Mouse (Mus musculus): Measurements from ENCODE around the gene Klf16.
"Not testable (repeated sequence)": the region's sequence is repeated elsewhere in the genome, so short reads cannot be mapped to it uniquely, and the experiment has no call there.

Klf16 gene

GRCm38 (mm10) chr10:80606306-80606705 is 29.2 kb upstream of the Klf16 start:
- no peak for DNase-seq (ENCODE audit: low spot score in 2 of 2)

- not testable (repeated sequence) for DNase-seq (ENCODE audit: low spot score in 2 of 2)
Measured at GRCm38 (mm10) chr10:80605721-80606120, 28.6 kb upstream of the Klf16 start, which contains the start of gene Gm49322. Gene Gm49322 (plus strand): TSS chr10:80606021.

- no peak for DNase-seq (ENCODE audit: low spot score in 2 of 2)
Measured at GRCm38 (mm10) chr10:80604988-80605387, 27.9 kb upstream of the Klf16 start.

GRCm38 (mm10) chr10:80604001-80604509 is 26.9 kb upstream of the Klf16 start:
- no peak for DNase-seq (ENCODE audit: low spot score in 2 of 2)

GRCm38 (mm10) chr10:80603364-80603763 is 26.2 kb upstream of the Klf16 start:
- DNase-seq (ENCODE audit: low spot score in 2 of 2) = no peak

- peak; percentile 93 for DNase-seq (ENCODE audit: low spot score in 2 of 2)
Measured at GRCm38 (mm10) chr10:80602698-80603325, 25.7 kb upstream of the Klf16 start, which contains the start of the genes Scamp4 and Adat3. Gene Scamp4 (plus strand): TSS chr10:80602872. Gene Adat3 (plus strand): TSS chr10:80602880.

- no peak for DNase-seq (ENCODE audit: low spot score in 2 of 2)
Measured at GRCm38 (mm10) chr10:80596318-80596717, 19.2 kb upstream of the Klf16 start.

- DNase-seq (ENCODE audit: low spot score in 2 of 2) = peak; percentile 94 to 98
Measured at GRCm38 (mm10) chr10:80589879-80590854, 13.0 kb upstream of the Klf16 start, which contains the start of gene Abhd17a. Gene Abhd17a (minus strand): TSS chr10:80590341.

- no peak for DNase-seq (ENCODE audit: low spot score in 2 of 2)
Measured at GRCm38 (mm10) chr10:80589127-80589878, 12.2 kb upstream of the Klf16 start.

GRCm38 (mm10) chr10:80587305-80587657 is 10.2 kb upstream of the Klf16 start:
- DNase-seq (ENCODE audit: low spot score in 2 of 2) = no peak

- DNase-seq (ENCODE audit: low spot score in 2 of 2) = no peak
Measured at GRCm38 (mm10) chr10:80586407-80587304, 9.5 kb upstream of the Klf16 start.

- DNase-seq (ENCODE audit: low spot score in 2 of 2) = no peak
Measured at GRCm38 (mm10) chr10:80585581-80585980, 8.5 kb upstream of the Klf16 start.

GRCm38 (mm10) chr10:80584642-80585552 is 7.8 kb upstream of the Klf16 start:
- no peak for DNase-seq (ENCODE audit: low spot score in 2 of 2)

GRCm38 (mm10) chr10:80584045-80584488 is 6.9 kb upstream of the Klf16 start:
- no peak for DNase-seq (ENCODE audit: low spot score in 2 of 2)

- DNase-seq (ENCODE audit: low spot score in 2 of 2) = no peak
Measured at GRCm38 (mm10) chr10:80583047-80583446, 5.9 kb upstream of the Klf16 start.

GRCm38 (mm10) chr10:80578911-80579310 is 1.8 kb upstream of the Klf16 start:
- no peak for DNase-seq (ENCODE audit: low spot score in 2 of 2)

GRCm38 (mm10) chr10:80578131-80578750 is 1.1 kb upstream of the Klf16 start:
- DNase-seq (ENCODE audit: low spot score in 2 of 2) = peak; percentile 80 to 85

GRCm38 (mm10) chr10:80576351-80577194 is 548 bp downstream of the Klf16 start:
- DNase-seq (ENCODE audit: low spot score in 2 of 2) = peak in 1 of 2 experiments; percentile 67
